Mouse (Mus musculus): ENCODE data around the gene Slc25a53. TPM values are rescaled to one million over a fixed set of nuclear protein-coding genes. Genes with fewer than 3 reads are reported as not detected.

The Slc25a53 gene
- total and polyA plus RNA-seq, 3 experiments = 3.1 to 3.5 (median 3.3) TPM

DNA sequence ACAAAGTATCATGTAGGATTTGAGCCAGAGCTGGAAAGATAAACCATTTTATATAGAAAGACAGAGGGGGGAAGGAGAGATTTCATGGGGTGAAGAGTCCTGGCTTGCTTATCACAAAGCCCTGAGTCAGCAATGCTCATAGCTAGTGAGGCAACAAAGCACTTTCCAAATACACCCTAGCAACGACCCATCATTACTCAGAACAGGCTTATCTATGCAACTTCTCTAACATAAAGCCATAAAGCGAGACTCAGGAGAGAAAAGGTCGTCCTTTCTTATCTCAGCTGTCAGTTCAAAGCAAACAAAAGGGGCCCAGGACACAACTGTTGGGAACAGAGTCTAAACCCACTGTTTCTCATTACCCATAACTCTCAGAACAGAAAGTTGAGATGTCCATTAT, 100.1 kb downstream of the Slc25a53 start:
- dilution Hi-C loops (cut with MboI; ENCODE audit: extremely low pct_ligation_motif_present, extremely low pct_unique_long_range_greater_than_20kb, low sequenced_read_pairs) = no loop called here
- Histone ChIP-seq H3K4me2 (ENCODE audit: insufficient read depth, low read depth, poor library complexity, severe bottlenecking) (no peak overlapping the region), H3K27ac (ENCODE audit: insufficient read depth, low read depth) (no peak overlapping the region), H3K9ac (ENCODE audit: insufficient read depth, low read depth) (no peak overlapping the region), H3K4me1 (ENCODE audit: control insufficient read depth in 1 of 2, insufficient read depth in 2 of 2) (no peaks in the 10 kb centered on the region), H3K79me2 (replicated peaks; ENCODE audit: control insufficient read depth, extremely low read depth, insufficient read depth, poor library complexity, severe bottlenecking) (no peaks in the 10 kb centered on the region), H3K36me3 (replicated peaks in 1 of 2; ENCODE audit: control insufficient read depth in 1 of 2, insufficient read depth in 1 of 2, low read length in 1 of 2) (no peaks in the 10 kb centered on the region), H3K9me3 (replicated peaks; ENCODE audit: low read length) (no peaks in the 10 kb centered on the region), H3K27me3 (replicated peaks) (no peaks in the 10 kb centered on the region), H3K4me3 (replicated peaks in 1 of 3; ENCODE audit: low read depth in 2 of 3, low read length in 2 of 3, poor library complexity in 1 of 3) (no peak overlapping the region)
- in situ Hi-C loops (cut with MboI; ENCODE audit: low pct_ligation_motif_present, low pct_unique_long_range_greater_than_20kb, low sequenced_read_pairs) = no loop called here
- no peak for DNase-seq (ENCODE audit: extremely low read depth)
- TF ChIP-seq CTCF (conservative IDR thresholded peaks at IDR 0.05 in 1 of 2, IDR thresholded peaks at IDR 0.05 in 1 of 2; ENCODE audit: low read depth in 2 of 2, low read length in 2 of 2) (no peak), UBTF (IDR thresholded peaks at IDR 0.05; ENCODE audit: low read depth, low read length) (no peak), MAFK (IDR thresholded peaks at IDR 0.05; ENCODE audit: insufficient replicate concordance, low read length) (no peak)

Other genes starting within 250 kb of the Slc25a53 start
- gene Plp1, start 215.6 kb downstream of the Slc25a53 start, total RNA-seq (2012; rRNA removed) = 0.76 and 1.2 TPM in 2 replicates
- 1.4 and 1.7 TPM in 2 replicates for gene Plp1, start 215.6 kb downstream of the Slc25a53 start, total RNA-seq (2014; rRNA removed)
- 1.3 and 1.5 TPM in 2 replicates for gene Plp1, start 215.6 kb downstream of the Slc25a53 start, polyA plus RNA-seq (2012; ENCODE audit: insufficient read length, low read depth)
- 0.04 TPM in 2 replicates for gene Rab9b, start 169.5 kb downstream of the Slc25a53 start, total RNA-seq (2012; rRNA removed)
- gene Rab9b, start 169.5 kb downstream of the Slc25a53 start, total RNA-seq (2014; rRNA removed) = not detected in 2 replicates
- gene Rab9b, start 169.5 kb downstream of the Slc25a53 start, polyA plus RNA-seq (2012; ENCODE audit: insufficient read length, low read depth) = not detected in 2 replicates
- not detected in 2 replicates for gene H2bfm, start 111.0 kb downstream of the Slc25a53 start, total RNA-seq (2012; rRNA removed)
- not detected in 2 replicates for gene H2bfm, start 111.0 kb downstream of the Slc25a53 start, total RNA-seq (2014; rRNA removed)
- not detected in 2 replicates for gene H2bfm, start 111.0 kb downstream of the Slc25a53 start, polyA plus RNA-seq (2012; ENCODE audit: insufficient read length, low read depth)
- 0.38 and 1.2 TPM in 2 replicates for gene Tmsb15b2, start 62.8 kb downstream of the Slc25a53 start, total RNA-seq (2012; rRNA removed)
- gene Tmsb15b2, start 62.8 kb downstream of the Slc25a53 start, total RNA-seq (2014; rRNA removed) = 45.7 and 106 TPM in 2 replicates
- 4.6 and 13.7 TPM in 2 replicates for gene Tmsb15b2, start 62.8 kb downstream of the Slc25a53 start, polyA plus RNA-seq (2012; ENCODE audit: insufficient read length, low read depth)
- 3.8 and 4.4 TPM in 2 replicates for gene Tmsb15l, start 61.4 kb downstream of the Slc25a53 start, total RNA-seq (2012; rRNA removed)
- gene Tmsb15l, start 61.4 kb downstream of the Slc25a53 start, total RNA-seq (2014; rRNA removed) = 18.5 and 24.4 TPM in 2 replicates
- 0.87 TPM in 1 of 2 replicates, not detected in the other for gene Tmsb15l, start 61.4 kb downstream of the Slc25a53 start, polyA plus RNA-seq (2012; ENCODE audit: insufficient read length, low read depth)
- 5.9 and 6.8 TPM in 2 replicates for gene Tmsb15b1, start 61.4 kb downstream of the Slc25a53 start, total RNA-seq (2012; rRNA removed)
- 44.6 and 47.7 TPM in 2 replicates for gene Tmsb15b1, start 61.4 kb downstream of the Slc25a53 start, total RNA-seq (2014; rRNA removed)
- gene Tmsb15b1, start 61.4 kb downstream of the Slc25a53 start, polyA plus RNA-seq (2012; ENCODE audit: insufficient read length, low read depth) = 5.2 and 6.9 TPM in 2 replicates
- gene Zcchc18, start 45.1 kb downstream of the Slc25a53 start, total RNA-seq (2012; rRNA removed) = 4.5 and 6.8 TPM in 2 replicates
- gene Zcchc18, start 45.1 kb downstream of the Slc25a53 start, total RNA-seq (2014; rRNA removed) = 0.34 TPM in 2 replicates
- gene Zcchc18, start 45.1 kb downstream of the Slc25a53 start, polyA plus RNA-seq (2012; ENCODE audit: insufficient read length, low read depth) = 0.83 and 0.97 TPM in 2 replicates
- gene Fam199x, start 11.3 kb upstream of the Slc25a53 start, total RNA-seq (2012; rRNA removed) = 6.2 and 6.8 TPM in 2 replicates
- 10.5 and 13.0 TPM in 2 replicates for gene Fam199x, start 11.3 kb upstream of the Slc25a53 start, total RNA-seq (2014; rRNA removed)
- 3.5 and 4.3 TPM in 2 replicates for gene Fam199x, start 11.3 kb upstream of the Slc25a53 start, polyA plus RNA-seq (2012; ENCODE audit: insufficient read length, low read depth)
- gene Esx1, start 83.8 kb upstream of the Slc25a53 start, total RNA-seq (2012; rRNA removed) = 0.47 and 0.63 TPM in 2 replicates
- gene Esx1, start 83.8 kb upstream of the Slc25a53 start, total RNA-seq (2014; rRNA removed) = 0.17 TPM in 1 of 2 replicates, not detected in the other
- 2.1 and 2.4 TPM in 2 replicates for gene Esx1, start 83.8 kb upstream of the Slc25a53 start, polyA plus RNA-seq (2012; ENCODE audit: insufficient read length, low read depth)

All from CH12.LX (cell line).